Mouse (Mus musculus): ENCODE results near the gene Mbnl2. TPM values are rescaled to one million over a fixed set of nuclear protein-coding genes. Genes with fewer than 3 reads are reported as not detected.

Gene Mbnl2
- polyA plus RNA-seq, 1 experiment from 2014 or later: 94.4 TPM

- ATAC-seq: no peak
- WGBS: 77% methylated on average over 8 of the region's 8 CpGs
- H3K4me2 ChIP-seq (replicated peaks; ENCODE audit: low read depth): no peak overlapping the region
- TF ChIP-seq CTCF (IDR thresholded peaks at IDR 0.05; ENCODE audit: low read depth): no peak
- H3K27ac ChIP-seq (ENCODE audit: low read depth, low read length): no peak overlapping the region
- no peaks in the 10 kb centered on the region for H3K36me3 ChIP-seq (ENCODE audit: control insufficient read depth, insufficient read depth)
- no peaks in the 10 kb centered on the region for H3K9me3 ChIP-seq (ENCODE audit: control insufficient read depth)
- no peak overlapping the region for H3K4me3 ChIP-seq (ENCODE audit: low read depth, low read length)
- H3K27me3 ChIP-seq (replicated peaks; ENCODE audit: control insufficient read depth, insufficient read depth, low read length): no peaks in the 10 kb centered on the region
- no peaks in the 10 kb centered on the region for H3K4me1 ChIP-seq (replicated peaks; ENCODE audit: control insufficient read depth, insufficient read depth, low read length)
- no peak overlapping the region for H3K9ac ChIP-seq (ENCODE audit: low read depth, low read length)
Measured at GRCm38 (mm10) chr14:120245081-120245705, 30.3 kb upstream of the Mbnl2 start.

- Histone ChIP-seq H3K27me3 (replicated peaks; ENCODE audit: control insufficient read depth, insufficient read depth, low read length) (no peaks in the 10 kb centered on the region), H3K9me3 (ENCODE audit: control insufficient read depth) (no peaks in the 10 kb centered on the region), H3K4me2 (replicated peaks; ENCODE audit: low read depth) (no peak overlapping the region), H3K4me3 (ENCODE audit: low read depth, low read length) (no peak overlapping the region), H3K9ac (ENCODE audit: low read depth, low read length) (no peak overlapping the region), H3K4me1 (replicated peaks; ENCODE audit: control insufficient read depth, insufficient read depth, low read length) (no peaks in the 10 kb centered on the region; the same call in 1 of the 2 replicates), H3K36me3 (ENCODE audit: control insufficient read depth, insufficient read depth) (no peaks in the 10 kb centered on the region), H3K27ac (ENCODE audit: low read depth, low read length) (no peak overlapping the region)
- ATAC-seq: no peak
- 85% methylated on average over 7 of the region's 7 CpGs for WGBS
- no peak for TF ChIP-seq CTCF (IDR thresholded peaks at IDR 0.05; ENCODE audit: low read depth)
Measured at GRCm38 (mm10) chr14:120253331-120253730, 22.1 kb upstream of the Mbnl2 start.

- TF ChIP-seq CTCF (IDR thresholded peaks at IDR 0.05; ENCODE audit: low read depth): peak; percentile 55
- Histone ChIP-seq H3K27me3 (replicated peaks; ENCODE audit: control insufficient read depth, insufficient read depth, low read length) (no peaks in the 10 kb centered on the region), H3K36me3 (ENCODE audit: control insufficient read depth, insufficient read depth) (no peaks in the 10 kb centered on the region), H3K4me3 (ENCODE audit: low read depth, low read length) (no peak overlapping the region), H3K9me3 (ENCODE audit: control insufficient read depth) (no peaks in the 10 kb centered on the region), H3K4me1 (replicated peaks; ENCODE audit: control insufficient read depth, insufficient read depth, low read length) (no peaks in the 10 kb centered on the region; the same call in 1 of the 2 replicates), H3K9ac (ENCODE audit: low read depth, low read length) (no peak overlapping the region), H3K27ac (ENCODE audit: low read depth, low read length) (no peak overlapping the region), H3K4me2 (replicated peaks; ENCODE audit: low read depth) (no peak overlapping the region)
- 82% methylated on average over 2 of the region's 2 CpGs for WGBS
- ATAC-seq: no peak
Measured at GRCm38 (mm10) chr14:120256146-120256545, 19.3 kb upstream of the Mbnl2 start.

- H3K27me3 ChIP-seq (replicated peaks; ENCODE audit: control insufficient read depth, insufficient read depth, low read length): no peaks in the 10 kb centered on the region
- H3K9ac ChIP-seq (ENCODE audit: low read depth, low read length): no peak overlapping the region
- 26% methylated on average over 15 of the region's 15 CpGs for WGBS
- H3K4me1 ChIP-seq (replicated peaks; ENCODE audit: control insufficient read depth, insufficient read depth, low read length): no peaks in the 10 kb centered on the region; the same call in 1 of the 2 replicates
- peak overlapping the region; percentile 37 for H3K4me2 ChIP-seq (replicated peaks; ENCODE audit: low read depth)
- TF ChIP-seq CTCF (IDR thresholded peaks at IDR 0.05; ENCODE audit: low read depth): no peak
- H3K36me3 ChIP-seq (ENCODE audit: control insufficient read depth, insufficient read depth): no peaks in the 10 kb centered on the region
- ATAC-seq: no peak
- H3K27ac ChIP-seq (ENCODE audit: low read depth, low read length): no peak overlapping the region
- no peak overlapping the region for H3K4me3 ChIP-seq (ENCODE audit: low read depth, low read length)
- H3K9me3 ChIP-seq (ENCODE audit: control insufficient read depth): no peaks in the 10 kb centered on the region
Measured at GRCm38 (mm10) chr14:120256623-120257384, 18.7 kb upstream of the Mbnl2 start.

GRCm38 (mm10) chr14:120257483-120257882 lies 18.0 kb upstream of the Mbnl2 start:
- 28% methylated on average over 6 of the region's 6 CpGs for WGBS
- TF ChIP-seq CTCF (IDR thresholded peaks at IDR 0.05; ENCODE audit: low read depth): no peak
- Histone ChIP-seq H3K36me3 (ENCODE audit: control insufficient read depth, insufficient read depth) (no peaks in the 10 kb centered on the region), H3K4me1 (replicated peaks; ENCODE audit: control insufficient read depth, insufficient read depth, low read length) (no peaks in the 10 kb centered on the region; the same call in 1 of the 2 replicates), H3K4me3 (ENCODE audit: low read depth, low read length) (no peak overlapping the region), H3K9ac (ENCODE audit: low read depth, low read length) (no peak overlapping the region), H3K4me2 (replicated peaks; ENCODE audit: low read depth) (peak overlapping the region; percentile 37), H3K27ac (ENCODE audit: low read depth, low read length) (no peak overlapping the region), H3K27me3 (replicated peaks; ENCODE audit: control insufficient read depth, insufficient read depth, low read length) (no peaks in the 10 kb centered on the region), H3K9me3 (ENCODE audit: control insufficient read depth) (no peaks in the 10 kb centered on the region)
- peak; percentile 80 for ATAC-seq

- H3K36me3 ChIP-seq (ENCODE audit: control insufficient read depth, insufficient read depth): no peaks in the 10 kb centered on the region
- no peaks in the 10 kb centered on the region; the same call in 1 of the 2 replicates for H3K4me1 ChIP-seq (replicated peaks; ENCODE audit: control insufficient read depth, insufficient read depth, low read length)
- no peak for TF ChIP-seq CTCF (IDR thresholded peaks at IDR 0.05; ENCODE audit: low read depth)
- H3K9ac ChIP-seq (ENCODE audit: low read depth, low read length): no peak overlapping the region
- H3K27me3 ChIP-seq (replicated peaks; ENCODE audit: control insufficient read depth, insufficient read depth, low read length): no peaks in the 10 kb centered on the region
- no peak overlapping the region for H3K27ac ChIP-seq (ENCODE audit: low read depth, low read length)
- no peak overlapping the region for H3K4me3 ChIP-seq (ENCODE audit: low read depth, low read length)
- H3K9me3 ChIP-seq (ENCODE audit: control insufficient read depth): no peaks in the 10 kb centered on the region
- no peak overlapping the region for H3K4me2 ChIP-seq (replicated peaks; ENCODE audit: low read depth)
- 85% methylated on average over 1 of the region's 1 CpGs for WGBS
- ATAC-seq: no peak
Measured at GRCm38 (mm10) chr14:120259426-120259825, 16.0 kb upstream of the Mbnl2 start.

Data from intestine, postnatal 0 days (tissue).